Mouse (Mus musculus) limb, embryonic 14.5 days (tissue): ENCODE results near the gene Sdhaf2. TPM values are rescaled to one million over a fixed set of nuclear protein-coding genes. Genes with fewer than 3 reads are reported as not detected.

Experiments
- ATAC-seq: fragments of 200-750 bp; cut with Nextera tagmentation; 2 replicates; pipeline ENCODE4 v1.8.0; 2017; ENCODE audit warnings: low read depth, moderate number of reproducible peaks, moderate TSS enrichment; ENCODE audit not compliant: low FRiP score
- DNase-seq: peaks from one replicate; pipeline ENCODE4 v3.0.0-alpha.2; 2015; ENCODE audit warnings: low spot score
- H3K27ac ChIP-seq: fragments of 300-500 bp; sonication (generic); replicated peaks from 2 replicates; pipeline ENCODE4 v1.5.1; 2014; ENCODE audit warnings: low read depth, mild to moderate bottlenecking, low read length, moderate library complexity, mixed read lengths
- H3K27me3 ChIP-seq: fragments of 300-500 bp; sonication (generic); 2 replicates; pipeline ENCODE4 v1.6.1; 2014; ENCODE audit warnings: low read length, mixed read lengths; ENCODE audit not compliant: control insufficient read depth, insufficient read depth
- H3K36me3 ChIP-seq: fragments of 300-500 bp; sonication (generic); 2 replicates; pipeline ENCODE4 v1.6.1; 2014; ENCODE audit warnings: mild to moderate bottlenecking, low read length, moderate library complexity, mixed read lengths; ENCODE audit not compliant: control insufficient read depth, insufficient read depth
- H3K4me1 ChIP-seq: fragments of 300-500 bp; sonication (generic); 2 replicates; pipeline ENCODE4 v1.6.1; 2014; ENCODE audit warnings: antibody characterized with exemption, low read length, mixed read lengths; ENCODE audit not compliant: control insufficient read depth, insufficient read depth
- H3K4me2 ChIP-seq: fragments of 300-500 bp; sonication (generic); replicated peaks from 2 replicates; pipeline ENCODE4 v1.6.1; 2014; ENCODE audit warnings: low read depth, mild to moderate bottlenecking, low read length, moderate library complexity; ENCODE audit not compliant: severe bottlenecking
- H3K4me3 ChIP-seq: fragments of 300-500 bp; sonication (generic); replicated peaks from 2 replicates; pipeline ENCODE4 v1.5.1; 2014; ENCODE audit warnings: low read length
- H3K9ac ChIP-seq: fragments of 300-500 bp; sonication (generic); 2 replicates; pipeline ENCODE4 v1.6.1; 2014; ENCODE audit warnings: mild to moderate bottlenecking, low read depth, low read length, moderate library complexity; ENCODE audit not compliant: severe bottlenecking
- H3K9me3 ChIP-seq: fragments of 300-500 bp; sonication (generic); 2 replicates; pipeline ENCODE4 v1.6.1; 2016; ENCODE audit warnings: low read length; ENCODE audit not compliant: control insufficient read depth
- POLR2A ChIP-seq: fragments of 200-500 bp; IDR thresholded peaks from 2 replicates; pipeline ENCODE4 v1.8.0; 2012; ENCODE audit warnings: inconsistent platforms, mild to moderate bottlenecking, moderate library complexity, borderline replicate concordance; ENCODE audit not compliant: insufficient read depth, insufficient read length; ENCODE audit errors: extremely low read depth
- WGBS: fragments of 180-500 bp; shearing (Covaris S2); extraction: QIAGEN DNeasy Blood & Tissue Kit; methylation state at CpG from one replicate; pipeline ENCODE4 v1.1.7; 2014; 5-methylcytosine and 5-hydroxymethylcytosine counted together
- polyA plus RNA-seq, 2 experiments: library from polyadenylated mRNA; depleted of rRNA in 1 of 2; stranded (reverse) in 1 of 2; unstranded in 1 of 2; fragments of >200 nt; fragmentation: Nextera tagmentation in 1 of 2; extraction: Ambion mirVana in 1 of 2; gene quantifications; 2 replicates each; pipeline versions ENCODE4 v1.2.1 to v1.2.3; 2012 to 2014

The Sdhaf2 gene
- polyA plus RNA-seq, 2 experiments = 49.2 to 64.6 TPM

- peaks cover 53% of the 10 kb centered on the region for H3K27me3 ChIP-seq
- TF ChIP-seq POLR2A = no peak
- no peak overlapping the region for H3K4me2 ChIP-seq
Observed at GRCm38 (mm10) chr19:10454718-10455436, 71.1 kb downstream of the Sdhaf2 start.

More at GRCm38 (mm10) chr19:10454718-10455436, 71.1 kb downstream of the Sdhaf2 start:
- no peaks in the 10 kb centered on the region for H3K36me3 ChIP-seq
- H3K4me3 ChIP-seq = no peak overlapping the region
- no peak overlapping the region for H3K9ac ChIP-seq
- ATAC-seq = no peak
- no peaks in the 10 kb centered on the region for H3K9me3 ChIP-seq
- WGBS = 69% methylated on average over 4 of the region's 4 CpGs
- DNase-seq = no peak
- H3K4me1 ChIP-seq = peaks cover 16% of the 10 kb centered on the region
- H3K27ac ChIP-seq = no peak overlapping the region

Other genes with a start within 250 kb of the Sdhaf2 start
- 8.1 and 11.1 TPM in 2 replicates for gene Dagla, start 221.3 kb downstream of the Sdhaf2 start, polyA plus RNA-seq (2012; rRNA removed)
- 2.4 and 2.8 TPM in 2 replicates for gene Dagla, start 221.3 kb downstream of the Sdhaf2 start, polyA plus RNA-seq (2014; fragmentation: Nextera tagmentation; extraction: Ambion mirVana)
- gene Syt7, start 137.1 kb downstream of the Sdhaf2 start, polyA plus RNA-seq (2012; rRNA removed) = 5.0 and 5.5 TPM in 2 replicates
- gene Syt7, start 137.1 kb downstream of the Sdhaf2 start, polyA plus RNA-seq (2014; fragmentation: Nextera tagmentation; extraction: Ambion mirVana) = 2.0 and 2.2 TPM in 2 replicates
- 0.88 and 1.2 TPM in 2 replicates for gene Lrrc10b, start 68.7 kb downstream of the Sdhaf2 start, polyA plus RNA-seq (2012; rRNA removed)
- gene Lrrc10b, start 68.7 kb downstream of the Sdhaf2 start, polyA plus RNA-seq (2014; fragmentation: Nextera tagmentation; extraction: Ambion mirVana) = 0.43 and 0.84 TPM in 2 replicates
- gene Ppp1r32, start 43.2 kb downstream of the Sdhaf2 start, polyA plus RNA-seq (2012; rRNA removed) = 0.53 and 0.78 TPM in 2 replicates
- 0.18 TPM in 1 of 2 replicates, not detected in the other for gene Ppp1r32, start 43.2 kb downstream of the Sdhaf2 start, polyA plus RNA-seq (2014; fragmentation: Nextera tagmentation; extraction: Ambion mirVana)
- 102 and 106 TPM in 2 replicates for gene Cpsf7, start 876 bp downstream of the Sdhaf2 start, polyA plus RNA-seq (2012; rRNA removed)
- gene Cpsf7, start 876 bp downstream of the Sdhaf2 start, polyA plus RNA-seq (2014; fragmentation: Nextera tagmentation; extraction: Ambion mirVana) = 50.4 and 59.1 TPM in 2 replicates
- 51.3 and 61.5 TPM in 2 replicates for gene Tmem216, start 30.1 kb upstream of the Sdhaf2 start, polyA plus RNA-seq (2012; rRNA removed)
- 55.8 and 58.6 TPM in 2 replicates for gene Tmem216, start 30.1 kb upstream of the Sdhaf2 start, polyA plus RNA-seq (2014; fragmentation: Nextera tagmentation; extraction: Ambion mirVana)
- 23.1 and 33.0 TPM in 2 replicates for gene Cyb561a3, start 51.0 kb upstream of the Sdhaf2 start, polyA plus RNA-seq (2012; rRNA removed)
- gene Cyb561a3, start 51.0 kb upstream of the Sdhaf2 start, polyA plus RNA-seq (2014; fragmentation: Nextera tagmentation; extraction: Ambion mirVana) = 18.9 and 22.3 TPM in 2 replicates
- gene Tmem138, start 51.2 kb upstream of the Sdhaf2 start, polyA plus RNA-seq (2012; rRNA removed) = 29.7 and 34.2 TPM in 2 replicates
- 33.8 and 36.2 TPM in 2 replicates for gene Tmem138, start 51.2 kb upstream of the Sdhaf2 start, polyA plus RNA-seq (2014; fragmentation: Nextera tagmentation; extraction: Ambion mirVana)
- 346 and 349 TPM in 2 replicates for gene Ddb1, start 79.2 kb upstream of the Sdhaf2 start, polyA plus RNA-seq (2012; rRNA removed)
- gene Ddb1, start 79.2 kb upstream of the Sdhaf2 start, polyA plus RNA-seq (2014; fragmentation: Nextera tagmentation; extraction: Ambion mirVana) = 358 and 386 TPM in 2 replicates
- gene Tkfc, start 79.5 kb upstream of the Sdhaf2 start, polyA plus RNA-seq (2012; rRNA removed) = 24.1 and 25.5 TPM in 2 replicates
- gene Tkfc, start 79.5 kb upstream of the Sdhaf2 start, polyA plus RNA-seq (2014; fragmentation: Nextera tagmentation; extraction: Ambion mirVana) = 14.6 and 15.4 TPM in 2 replicates
- 7.0 and 10.2 TPM in 2 replicates for gene Vwce, start 108.1 kb upstream of the Sdhaf2 start, polyA plus RNA-seq (2012; rRNA removed)
- 3.2 TPM in 2 replicates for gene Vwce, start 108.1 kb upstream of the Sdhaf2 start, polyA plus RNA-seq (2014; fragmentation: Nextera tagmentation; extraction: Ambion mirVana)
- 0.12 and 0.23 TPM in 2 replicates for gene Pga5, start 151.9 kb upstream of the Sdhaf2 start, polyA plus RNA-seq (2012; rRNA removed)
- not detected in 2 replicates for gene Pga5, start 151.9 kb upstream of the Sdhaf2 start, polyA plus RNA-seq (2014; fragmentation: Nextera tagmentation; extraction: Ambion mirVana)
- gene Vps37c, start 162.6 kb upstream of the Sdhaf2 start, polyA plus RNA-seq (2012; rRNA removed) = 30.2 and 37.4 TPM in 2 replicates
- 37.6 and 42.6 TPM in 2 replicates for gene Vps37c, start 162.6 kb upstream of the Sdhaf2 start, polyA plus RNA-seq (2014; fragmentation: Nextera tagmentation; extraction: Ambion mirVana)
- gene Cd5, start 212.9 kb upstream of the Sdhaf2 start, polyA plus RNA-seq (2012; rRNA removed) = 0.16 and 0.28 TPM in 2 replicates
- 0.23 and 0.51 TPM in 2 replicates for gene Cd5, start 212.9 kb upstream of the Sdhaf2 start, polyA plus RNA-seq (2014; fragmentation: Nextera tagmentation; extraction: Ambion mirVana)